Mouse (Mus musculus) lung, embryonic 14.5 days (tissue): ENCODE results near the gene Gpa33. TPM values are rescaled to one million over a fixed set of nuclear protein-coding genes. Genes with fewer than 3 reads are reported as not detected.
"Not testable (repeated sequence)": the region's sequence is repeated elsewhere in the genome, so short reads cannot be mapped to it uniquely, and the experiment has no call there.

ENCODE experiments used
- ATAC-seq: fragments of 200-750 bp; cut with Nextera tagmentation; 2 replicates; pipeline ENCODE4 v1.8.0; 2017; ENCODE audit warnings: mild to moderate bottlenecking, moderate TSS enrichment, moderate library complexity; ENCODE audit not compliant: insufficient read depth
- DNase-seq: peaks from one replicate; pipeline ENCODE4 v3.0.0-alpha.2; 2015
- H3K27ac ChIP-seq: fragments of 300-500 bp; sonication (generic); 2 replicates; pipeline ENCODE4 v1.5.1; 2014; ENCODE audit warnings: low read depth, mild to moderate bottlenecking, moderate library complexity
- H3K27me3 ChIP-seq: fragments of 300-500 bp; sonication (generic); 2 replicates; pipeline ENCODE4 v1.6.1; 2014; ENCODE audit warnings: low read length, control low read depth; ENCODE audit not compliant: insufficient read depth
- H3K36me3 ChIP-seq: fragments of 300-500 bp; sonication (generic); 2 replicates; pipeline ENCODE4 v1.6.1; 2014; ENCODE audit warnings: control low read depth; ENCODE audit not compliant: insufficient read depth
- H3K4me1 ChIP-seq: fragments of 300-500 bp; sonication (generic); 2 replicates; pipeline ENCODE4 v1.6.1; 2014; ENCODE audit warnings: antibody characterized with exemption, control low read depth; ENCODE audit not compliant: insufficient read depth
- H3K4me2 ChIP-seq: fragments of 300-500 bp; sonication (generic); 2 replicates; pipeline ENCODE4 v1.6.1; 2014; ENCODE audit warnings: mild to moderate bottlenecking
- H3K4me3 ChIP-seq: fragments of 300-500 bp; sonication (generic); 2 replicates; pipeline ENCODE4 v1.5.1; 2014; ENCODE audit warnings: low read depth, low read length
- H3K9ac ChIP-seq: fragments of 300-500 bp; sonication (generic); 2 replicates; pipeline ENCODE4 v1.6.1; 2014
- H3K9me3 ChIP-seq: fragments of 300-500 bp; sonication (generic); 2 replicates; pipeline ENCODE4 v1.6.1; 2016; ENCODE audit warnings: low read depth, low read length, control low read depth
- CTCF ChIP-seq: IDR thresholded peaks from 2 replicates; pipeline ENCODE4 v1.5.1; 2016; ENCODE audit warnings: antibody characterized with exemption, low read depth
- WGBS: fragments of 180-500 bp; shearing (Covaris S2); extraction: QIAGEN DNeasy Blood & Tissue Kit; methylation state at CpG from one replicate; pipeline ENCODE4 v1.1.7; 2014; 5-methylcytosine and 5-hydroxymethylcytosine counted together
- polyA plus RNA-seq: library from polyadenylated mRNA; unstranded; fragments of >200 nt; fragmentation: Nextera tagmentation; extraction: Ambion mirVana; gene quantifications from 2 replicates; pipeline ENCODE4 v1.2.1, GENCODE M21; 2014

The Gpa33 gene
- polyA plus RNA-seq, 1 experiment from 2014 or later, result not detected

GRCm38 (mm10) chr1:166132367-166132766 lies 2.3 kb downstream of the Gpa33 start:
- ATAC-seq (no peak), DNase-seq (no peak)
- Histone ChIP-seq H3K27ac (no peak overlapping the region), H3K9me3 (no peaks in the 10 kb centered on the region), H3K27me3 (no peaks in the 10 kb centered on the region), H3K4me1 (peaks cover 16% of the 10 kb centered on the region; the same call in 1 of the 2 replicates), H3K9ac (no peak overlapping the region), H3K36me3 (no peaks in the 10 kb centered on the region), H3K4me3 (no peak overlapping the region), H3K4me2 (no peak overlapping the region)
- WGBS, result 34% methylated on average over 4 of the region's 4 CpGs
- no peak for TF ChIP-seq CTCF

DNA sequence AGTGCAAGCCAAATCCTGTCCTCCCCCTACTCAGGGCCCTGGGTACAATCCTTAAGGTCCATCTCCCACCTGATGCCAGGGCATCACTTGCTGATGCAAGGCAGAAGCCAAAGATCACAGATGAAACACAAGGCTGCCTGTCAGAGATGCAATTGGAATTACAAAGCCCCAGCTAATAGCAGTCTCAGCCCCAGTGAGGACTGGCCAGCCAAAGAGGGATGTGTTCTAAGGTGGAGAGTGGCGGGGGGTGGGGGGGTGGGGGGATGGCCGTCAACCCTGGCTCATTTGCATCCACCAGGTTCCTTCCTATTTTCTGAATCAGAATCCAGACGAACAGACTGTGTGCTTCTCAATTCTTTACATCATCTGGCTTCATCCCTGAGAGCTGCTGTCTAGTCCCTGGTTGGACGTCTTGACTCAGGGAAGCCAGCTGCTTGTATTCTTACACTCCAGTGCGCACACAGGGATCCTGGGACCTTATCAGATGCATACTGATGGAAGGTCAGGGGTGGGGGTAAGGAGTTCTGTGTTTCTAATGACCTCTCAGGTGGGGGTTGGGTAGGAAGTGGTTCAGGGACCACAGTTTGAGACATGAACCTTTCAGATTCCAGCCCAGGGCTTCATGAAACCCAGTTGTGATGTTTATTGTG lies 5.2 kb downstream of the Gpa33 start:
- DNase-seq (no peak), ATAC-seq (no peak)
- no peak overlapping the region for H3K4me3 ChIP-seq
- no peaks in the 10 kb centered on the region for H3K27me3 ChIP-seq
- no peak for TF ChIP-seq CTCF
- H3K27ac ChIP-seq, result no peak overlapping the region
- H3K9ac ChIP-seq, result no peak overlapping the region
- H3K36me3 ChIP-seq, result no peaks in the 10 kb centered on the region
- no peak overlapping the region for H3K4me2 ChIP-seq
- H3K4me1 ChIP-seq, result peaks cover 6% of the 10 kb centered on the region; the same call in 1 of the 2 replicates
- no peaks in the 10 kb centered on the region for H3K9me3 ChIP-seq
- WGBS, result 52% methylated on average over 5 of the region's 5 CpGs

- no peak for DNase-seq
- TF ChIP-seq CTCF, result no peak
- Histone ChIP-seq H3K9ac (no peak overlapping the region), H3K4me2 (no peak overlapping the region), H3K4me3 (no peak overlapping the region), H3K4me1 (no peaks in the 10 kb centered on the region), H3K27me3 (no peaks in the 10 kb centered on the region), H3K27ac (no peak overlapping the region), H3K36me3 (no peaks in the 10 kb centered on the region), H3K9me3 (no peaks in the 10 kb centered on the region)
- peak; percentile 32; the same call in 1 of the 2 replicates for ATAC-seq
- WGBS, result 54% methylated on average over 7 of the region's 7 CpGs
These were observed 7.4 kb downstream of the Gpa33 start for GRCm38 (mm10) chr1:166137244-166137938.

DNA sequence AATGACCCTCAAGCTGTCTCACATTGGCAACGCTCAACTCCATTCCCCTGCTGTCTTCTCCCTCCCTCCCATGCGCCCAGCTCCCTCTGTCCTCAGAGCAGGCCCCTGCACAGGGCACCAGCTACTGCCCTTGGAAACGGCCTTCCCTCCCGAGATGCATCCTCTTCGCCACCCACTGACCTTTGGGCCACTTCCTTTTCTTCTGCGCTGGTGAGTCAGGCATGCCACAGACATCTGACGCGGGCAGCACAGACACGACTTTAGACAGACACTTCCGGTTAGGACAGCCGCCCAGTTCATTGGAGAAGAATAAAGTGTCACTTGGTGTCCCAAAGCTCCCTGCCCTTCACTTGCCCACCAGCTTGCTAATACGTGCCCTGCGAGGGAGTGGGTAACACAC lies 8.1 kb downstream of the Gpa33 start:
- Histone ChIP-seq H3K4me1 (no peaks in the 10 kb centered on the region), H3K27ac (no peak overlapping the region), H3K27me3 (no peaks in the 10 kb centered on the region), H3K4me2 (no peak overlapping the region), H3K4me3 (no peak overlapping the region), H3K9ac (no peak overlapping the region), H3K9me3 (no peaks in the 10 kb centered on the region), H3K36me3 (no peaks in the 10 kb centered on the region)
- 38% methylated on average over 13 of the region's 13 CpGs for WGBS
- DNase-seq (peak; percentile 38), ATAC-seq (peak; percentile 35; the same call in 1 of the 2 replicates)
- no peak for TF ChIP-seq CTCF

DNA sequence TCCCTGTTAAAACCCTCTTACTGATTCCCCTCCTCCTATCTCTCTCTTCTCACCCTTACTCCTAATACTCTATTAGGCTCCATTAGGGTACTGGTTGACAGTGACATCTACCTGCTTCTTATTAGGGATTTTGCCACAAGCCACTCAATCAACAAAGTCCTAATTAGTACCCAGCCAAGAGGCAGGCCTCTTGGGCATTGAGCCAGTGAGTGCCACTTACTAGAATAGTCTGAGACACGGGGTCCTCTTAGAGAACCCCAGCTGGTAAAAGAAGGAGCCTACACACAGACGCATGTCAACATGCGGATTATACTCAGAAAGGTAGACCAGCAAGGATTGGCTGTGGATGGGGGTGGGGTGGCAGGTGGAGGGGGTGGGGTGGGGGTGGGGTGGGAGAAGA lies 9.1 kb downstream of the Gpa33 start:
- WGBS, result 73% methylated on average over 3 of the region's 3 CpGs
- Histone ChIP-seq H3K27me3 (no peaks in the 10 kb centered on the region), H3K4me2 (no peak overlapping the region), H3K4me1 (no peaks in the 10 kb centered on the region), H3K27ac (no peak overlapping the region), H3K36me3 (no peaks in the 10 kb centered on the region), H3K9ac (no peak overlapping the region), H3K9me3 (no peaks in the 10 kb centered on the region), H3K4me3 (no peak overlapping the region)
- no peak for TF ChIP-seq CTCF
- ATAC-seq, result no peak
- DNase-seq, result no peak

DNA sequence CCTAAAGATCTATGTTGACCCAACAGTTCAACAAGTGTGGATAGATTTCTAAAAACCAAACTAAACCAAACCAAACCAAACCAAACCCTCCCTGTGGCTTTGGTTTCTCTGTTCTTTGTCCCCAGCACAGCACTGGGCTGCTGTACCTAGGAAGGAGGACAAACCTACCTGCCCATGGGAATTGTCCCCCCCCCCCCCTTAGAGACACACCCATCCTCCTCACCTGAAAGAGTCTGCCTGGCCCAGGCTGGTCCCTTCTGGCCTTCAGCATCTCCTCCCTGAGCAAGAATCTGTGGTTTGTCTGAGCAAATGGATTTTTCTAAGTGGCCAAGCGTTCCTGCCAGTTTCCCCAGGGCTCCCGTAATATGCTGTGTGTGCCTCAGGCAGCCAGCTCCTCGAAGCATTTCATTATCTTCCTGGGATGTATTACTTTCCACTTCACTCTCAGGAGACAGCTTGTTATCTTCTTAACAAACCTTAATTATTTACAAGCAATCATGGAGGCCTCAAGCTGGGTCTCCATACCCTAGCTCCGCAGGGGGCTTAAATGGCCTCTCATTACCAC lies 9.7 kb downstream of the Gpa33 start:
- TF ChIP-seq CTCF, result no peak
- H3K36me3 ChIP-seq, result no peaks in the 10 kb centered on the region
- no peak overlapping the region for H3K4me3 ChIP-seq
- H3K27me3 ChIP-seq, result no peaks in the 10 kb centered on the region
- 68% methylated on average over 4 of the region's 4 CpGs for WGBS
- no peak overlapping the region for H3K27ac ChIP-seq
- no peak for ATAC-seq
- H3K4me2 ChIP-seq, result no peak overlapping the region
- H3K4me1 ChIP-seq, result no peaks in the 10 kb centered on the region
- H3K9ac ChIP-seq, result no peak overlapping the region
- H3K9me3 ChIP-seq, result no peaks in the 10 kb centered on the region
- no peak for DNase-seq

GRCm38 (mm10) chr1:166141868-166142267 lies 11.8 kb downstream of the Gpa33 start:
- H3K4me2 ChIP-seq, DNase-seq, H3K4me3 ChIP-seq, H3K27ac ChIP-seq, H3K27me3 ChIP-seq, ATAC-seq, H3K9me3 ChIP-seq, H3K4me1 ChIP-seq, H3K9ac ChIP-seq, H3K36me3 ChIP-seq: not testable (repeated sequence)
- WGBS, result 90% methylated on average over 9 of the region's 9 CpGs
